Mouse (Mus musculus) thymus, adult 2 months (tissue): ENCODE results near the gene Atrnl1.

Experiments used
- CTCF ChIP-seq: fragments of 200-500 bp; IDR thresholded peaks from 2 replicates; pipeline ENCODE4 v1.5.1; 2012; ENCODE audit warnings: mild to moderate bottlenecking, control low read depth, low read length, moderate library complexity, borderline replicate concordance; ENCODE audit not compliant: control insufficient read depth, poor library complexity, insufficient read depth; ENCODE audit errors: extremely low read depth
- POLR2A ChIP-seq: fragments of 200-500 bp; IDR thresholded peaks from 2 replicates; pipeline ENCODE4 v1.6.1; 2012; ENCODE audit warnings: mild to moderate bottlenecking, low read length, control low read depth, moderate library complexity; ENCODE audit not compliant: control insufficient read depth, poor library complexity, insufficient read depth; ENCODE audit errors: extremely low read depth

- TF ChIP-seq CTCF (no peak), POLR2A (no peak)
These were observed 312.2 kb downstream of the Atrnl1 start for GRCm38 (mm10) chr19:57922991-57923390.
